Mouse (Mus musculus) embryonic fibroblast, embryonic 13.5 days (primary cell): ENCODE results near the gene Lgals12.

ENCODE experiments used
- CTCF ChIP-seq: IDR thresholded peaks from 2 replicates; pipeline ENCODE4 v1.5.1; 2011; ENCODE audit warnings: mild to moderate bottlenecking, control low read depth, low read length, moderate library complexity, borderline replicate concordance; ENCODE audit not compliant: insufficient read depth
- POLR2A ChIP-seq: IDR thresholded peaks from 2 replicates; pipeline ENCODE4 v1.6.1; 2011; ENCODE audit warnings: low read depth, mild to moderate bottlenecking, control low read depth, low read length, moderate library complexity

GRCm38 (mm10) chr19:7585279-7585678, 21.7 kb downstream of the Lgals12 start:
- no peak for TF ChIP-seq CTCF
- no peak for TF ChIP-seq POLR2A
